Mouse (Mus musculus) C2C12 (cell line): Measurements from ENCODE around the gene Scfd2.

ENCODE experiments used
- CTCF ChIP-seq: IDR thresholded peaks from one replicate; pipeline ENCODE4 v1.5.1; 2011; ENCODE audit not compliant: control insufficient read depth, insufficient read depth, insufficient read length
- FOSL1 ChIP-seq: IDR thresholded peaks from one replicate; pipeline ENCODE4 v1.8.0; 2011; ENCODE audit warnings: mild to moderate bottlenecking, low read length; ENCODE audit not compliant: poor library complexity, insufficient read depth, severe bottlenecking

DNA sequence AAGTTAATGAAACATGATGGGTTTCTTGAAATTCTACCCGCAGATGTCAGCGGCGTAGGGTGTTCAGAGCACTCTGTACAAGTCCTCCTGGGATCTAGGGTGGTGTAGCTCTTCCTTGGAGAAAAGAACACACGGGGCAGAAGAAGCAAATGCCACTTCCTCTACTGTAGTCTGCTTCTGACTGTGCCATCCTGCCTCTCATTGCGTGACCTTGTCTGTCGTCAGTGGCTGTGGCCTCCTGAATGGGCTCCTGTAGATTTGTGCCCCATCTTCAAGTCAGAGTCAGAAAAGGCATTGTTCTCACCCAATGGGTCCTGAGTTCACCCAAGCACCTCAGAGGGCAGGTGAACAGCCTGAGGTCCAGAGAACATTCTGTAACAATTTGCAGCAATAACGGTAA is 367.0 kb downstream of the Scfd2 start:
- no peak for TF ChIP-seq FOSL1
- no peak for TF ChIP-seq CTCF
